Mouse (Mus musculus) right cerebral cortex, postnatal 10 days (tissue): ENCODE results near the gene Ppm1m.

Experiments used
- DNase-seq, 2 experiments: peaks; one replicate each; pipeline ENCODE4 v3.0.0; 2021; ENCODE audit warnings: low spot score in 2 of 2

The Ppm1m gene

DNA sequence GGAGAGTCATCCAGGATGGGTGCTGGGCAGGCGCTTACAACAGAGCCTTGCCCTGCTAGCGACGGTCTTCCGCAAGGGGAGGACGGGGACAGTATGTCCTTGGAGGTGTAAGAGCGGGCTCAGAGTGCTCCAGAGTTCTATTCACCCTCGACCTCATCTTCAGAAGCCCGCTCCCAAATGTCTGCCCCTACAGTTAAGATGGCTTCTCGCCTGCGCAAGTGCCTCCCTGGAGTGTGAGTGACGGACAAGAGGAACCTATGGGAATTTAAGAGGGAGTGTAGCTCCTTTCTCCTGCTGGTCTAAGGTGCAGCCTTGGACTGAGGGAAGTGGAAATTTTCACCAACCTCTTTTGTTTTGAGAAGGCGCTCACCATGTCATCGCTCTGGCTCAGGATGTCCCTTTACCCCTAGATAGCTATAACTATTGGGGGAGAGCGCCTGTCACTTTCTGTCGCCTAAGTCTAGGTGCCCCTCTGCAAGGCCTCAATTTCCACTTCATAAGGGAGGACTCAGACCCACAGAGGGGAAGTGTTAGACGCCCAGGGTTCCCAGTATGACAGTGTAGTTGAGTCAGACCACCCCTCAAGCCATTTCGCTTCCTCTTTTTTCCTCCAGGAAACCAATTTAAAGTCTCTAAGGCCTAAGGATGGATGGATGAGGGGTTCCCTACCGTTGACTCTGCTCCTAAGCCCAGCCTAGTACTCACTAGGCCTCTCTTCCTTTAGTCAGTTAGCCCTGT is at the start of gene Ppm1m:
Ppm1m (minus strand) TSS at position 212 of the 738 bp plus-strand sequence.
- no peak for DNase-seq

GRCm38 (mm10) chr9:106242813-106243488 is 43.4 kb upstream of the Ppm1m start:
- no peak for DNase-seq

GRCm38 (mm10) chr9:106241541-106242164 is 42.1 kb upstream of the Ppm1m start:
- no peak for DNase-seq

DNA sequence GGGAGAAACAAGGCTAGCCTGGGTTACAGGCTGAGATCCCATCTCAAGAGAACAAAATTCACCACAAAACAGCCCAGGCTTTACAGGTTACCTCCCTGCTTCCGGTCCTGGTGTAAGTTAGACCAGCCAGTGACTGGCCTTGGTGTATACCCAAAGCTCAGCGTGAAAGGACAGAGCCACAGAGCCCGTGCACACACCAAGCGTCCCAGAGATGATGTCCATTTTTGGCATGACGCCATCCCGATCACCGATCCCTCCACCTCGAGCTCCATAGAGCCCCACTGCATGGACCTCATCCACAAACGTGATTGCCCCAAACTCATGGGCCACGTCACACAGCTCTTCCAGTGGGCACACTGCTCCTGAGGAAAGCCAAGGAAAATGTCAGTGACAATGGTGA is 38.3 kb upstream of the Ppm1m start:
- no peak for DNase-seq

- DNase-seq, result no peak
Measured at GRCm38 (mm10) chr9:106237401-106237800, 37.9 kb upstream of the Ppm1m start.

GRCm38 (mm10) chr9:106236818-106237211 is 37.3 kb upstream of the Ppm1m start:
- DNase-seq, result no peak

DNA sequence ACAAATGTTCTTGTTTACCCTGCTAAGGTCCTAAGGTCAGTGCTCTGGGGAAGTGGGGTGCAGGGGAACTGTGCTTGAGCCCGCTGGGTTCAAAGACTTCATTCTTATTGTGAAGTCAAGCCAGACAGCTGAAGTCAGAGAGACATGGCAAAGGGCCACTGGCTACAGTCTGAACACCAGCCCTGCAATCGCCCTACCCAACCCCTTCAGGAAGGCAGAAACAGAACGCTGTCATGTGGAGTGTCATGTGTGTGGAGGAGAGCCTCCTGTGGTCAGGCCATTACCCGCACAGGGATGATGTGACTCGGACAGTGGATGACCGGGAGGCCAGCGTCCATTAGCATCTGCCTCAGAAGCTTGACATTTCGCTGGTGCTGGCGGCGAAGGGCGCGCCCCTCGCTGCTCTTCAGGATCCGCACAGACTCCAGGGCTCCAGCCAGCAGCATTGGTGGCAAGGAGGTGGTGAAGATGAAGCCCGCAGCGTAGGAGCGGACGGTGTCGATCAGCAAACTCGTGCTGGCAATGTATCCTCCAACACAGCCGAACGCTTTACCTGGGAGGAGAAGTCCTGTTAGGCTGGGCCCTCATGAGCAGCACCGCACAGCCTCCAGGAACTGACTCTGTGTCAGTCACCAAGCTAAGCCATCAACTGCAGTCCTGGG is 36.7 kb upstream of the Ppm1m start:
- no peak for DNase-seq

DNA sequence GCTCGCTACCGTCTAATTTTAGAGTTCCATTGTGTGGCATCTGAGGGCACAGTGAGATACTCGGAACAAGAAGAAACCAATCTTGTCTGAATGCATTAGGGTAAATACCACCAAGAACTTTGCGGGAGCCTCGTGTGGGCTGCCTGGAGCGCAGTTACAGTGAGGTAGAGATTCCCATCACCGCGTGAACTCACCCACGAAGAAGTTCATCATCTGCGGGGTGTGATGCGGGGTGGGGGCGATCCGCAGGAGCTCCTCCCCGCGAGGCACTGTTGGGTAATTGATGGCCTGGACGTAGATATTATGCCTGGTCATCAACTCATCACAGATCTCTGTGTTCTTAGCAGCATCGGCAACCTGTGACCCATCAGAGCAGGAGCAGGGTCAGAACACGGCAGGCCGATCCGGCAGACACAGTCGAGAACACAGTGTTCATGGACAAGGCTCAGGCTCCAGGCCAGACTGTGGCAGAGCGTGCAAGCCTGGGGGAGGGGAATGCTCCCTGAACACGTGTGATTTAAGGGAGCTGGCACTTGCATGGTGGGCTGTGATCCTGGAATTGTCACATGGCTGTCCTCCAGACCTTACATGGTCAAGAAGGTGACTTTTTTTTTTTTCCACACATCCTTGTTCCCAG is 35.8 kb upstream of the Ppm1m start:
- DNase-seq, result no peak

DNA sequence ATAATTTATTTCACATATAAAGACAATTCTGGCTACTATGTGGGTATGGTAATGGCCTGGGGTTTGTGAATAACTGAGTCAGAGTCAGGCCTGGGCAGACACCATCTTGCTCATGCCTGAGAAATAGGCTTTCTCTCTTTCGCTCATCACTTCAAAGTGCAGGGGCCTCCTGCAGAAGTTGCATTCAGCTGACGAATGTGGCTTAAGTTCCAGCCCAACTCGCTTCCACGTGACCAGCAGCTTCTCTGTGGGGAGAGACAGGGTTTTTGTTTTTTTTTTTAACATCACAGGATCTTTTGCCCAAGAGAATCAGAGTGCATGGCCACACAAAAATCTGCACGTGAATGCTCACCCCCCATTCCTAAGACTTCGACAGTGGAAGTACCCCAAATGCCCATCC is 34.4 kb upstream of the Ppm1m start:
- no peak for DNase-seq

- no peak for DNase-seq
Measured at GRCm38 (mm10) chr9:106232956-106233355, 33.4 kb upstream of the Ppm1m start.

DNA sequence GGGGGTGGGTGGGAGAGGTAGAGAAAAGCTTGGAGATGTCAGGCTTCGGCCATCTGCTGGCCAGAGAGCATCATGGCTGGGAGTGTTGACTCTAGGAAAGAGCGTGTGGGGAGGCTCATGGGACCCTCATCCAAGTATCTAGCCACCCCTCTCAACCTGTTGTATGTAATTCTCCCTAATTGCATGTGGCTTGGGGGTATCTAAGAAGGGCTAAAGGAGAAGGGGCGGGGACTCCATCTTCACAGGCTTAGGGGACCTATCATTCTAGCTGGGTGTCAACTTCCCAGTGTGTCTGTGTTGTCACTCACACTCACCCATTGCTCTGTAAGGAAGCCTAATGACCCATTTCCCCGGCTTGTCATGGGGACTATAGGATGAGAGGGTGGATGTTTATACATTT is 32.3 kb upstream of the Ppm1m start:
- no peak for DNase-seq

GRCm38 (mm10) chr9:106231220-106231619 is 31.7 kb upstream of the Ppm1m start:
- no peak for DNase-seq

DNA sequence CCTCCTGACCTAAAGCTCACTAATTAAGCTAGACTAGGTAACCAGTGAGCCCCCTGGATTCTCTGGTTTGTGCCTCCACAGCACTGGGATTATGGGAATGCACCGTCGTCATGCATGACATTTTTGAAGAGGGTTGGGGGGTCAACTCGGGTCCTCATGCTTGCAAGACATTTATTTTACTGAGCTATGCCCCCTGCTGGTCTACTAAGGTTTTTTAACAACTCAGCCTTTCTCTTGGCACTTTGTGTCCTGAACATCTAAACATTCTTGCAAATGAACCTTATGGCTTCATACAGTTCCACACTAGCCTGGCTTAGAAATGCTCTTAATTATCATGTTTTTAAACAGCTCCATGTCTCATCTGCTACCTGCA is 31.2 kb upstream of the Ppm1m start:
- DNase-seq, result no peak

DNA sequence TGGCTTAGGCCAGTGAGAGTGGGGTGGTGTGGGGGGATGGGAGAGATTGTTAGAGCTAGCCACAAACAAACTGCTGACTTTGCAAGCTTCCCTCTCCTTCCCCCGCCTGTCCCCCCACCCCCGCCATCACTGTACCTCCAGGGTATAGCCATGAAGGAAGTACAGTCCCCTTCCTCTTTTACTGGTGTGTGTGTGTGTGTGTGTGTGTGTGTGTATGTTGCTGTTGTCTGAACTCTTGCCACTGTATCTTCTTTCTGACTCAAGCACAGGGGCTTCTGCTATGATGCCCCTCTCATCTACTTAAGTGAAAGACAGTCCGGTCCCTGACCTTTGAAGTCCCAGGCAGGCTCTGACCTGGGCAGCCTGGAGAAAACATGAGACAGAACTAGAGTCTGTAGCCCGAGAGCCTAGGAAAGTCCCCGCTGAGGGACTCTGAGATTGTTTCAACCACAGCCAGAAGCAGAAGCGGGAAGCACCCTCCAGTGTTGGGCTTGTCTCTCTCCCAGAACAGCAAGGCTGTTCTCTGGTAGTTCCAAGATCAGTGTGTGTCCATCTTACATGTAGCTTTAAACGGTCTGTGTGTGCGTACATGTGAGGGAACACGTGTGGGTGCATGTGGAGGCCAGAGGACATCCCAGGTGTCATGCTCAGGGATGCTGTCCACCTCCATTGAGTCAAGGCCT is 30.6 kb upstream of the Ppm1m start:
- DNase-seq, result no peak

GRCm38 (mm10) chr9:106227790-106228429 is 28.4 kb upstream of the Ppm1m start:
- no peak for DNase-seq

GRCm38 (mm10) chr9:106226151-106226682 is 26.7 kb upstream of the Ppm1m start:
- peak; percentile 64 to 66 for DNase-seq

DNA sequence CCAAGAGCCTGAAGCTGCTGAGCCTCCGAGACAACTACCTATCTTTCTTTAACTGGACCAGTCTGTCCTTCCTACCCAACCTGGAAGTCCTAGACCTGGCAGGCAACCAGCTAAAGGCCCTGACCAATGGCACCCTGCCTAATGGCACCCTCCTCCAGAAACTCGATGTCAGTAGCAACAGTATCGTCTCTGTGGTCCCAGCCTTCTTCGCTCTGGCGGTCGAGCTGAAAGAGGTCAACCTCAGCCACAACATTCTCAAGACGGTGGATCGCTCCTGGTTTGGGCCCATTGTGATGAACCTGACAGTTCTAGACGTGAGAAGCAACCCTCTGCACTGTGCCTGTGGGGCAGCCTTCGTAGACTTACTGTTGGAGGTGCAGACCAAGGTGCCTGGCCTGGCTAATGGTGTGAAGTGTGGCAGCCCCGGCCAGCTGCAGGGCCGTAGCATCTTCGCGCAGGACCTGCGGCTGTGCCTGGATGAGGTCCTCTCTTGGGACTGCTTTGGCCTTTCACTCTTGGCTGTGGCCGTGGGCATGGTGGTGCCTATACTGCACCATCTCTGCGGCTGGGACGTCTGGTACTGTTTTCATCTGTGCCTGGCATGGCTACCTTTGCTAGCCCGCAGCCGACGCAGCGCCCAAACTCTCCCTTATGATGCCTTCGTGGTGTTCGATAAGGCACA is 26.1 kb upstream of the Ppm1m start:
- DNase-seq, result no peak

DNA sequence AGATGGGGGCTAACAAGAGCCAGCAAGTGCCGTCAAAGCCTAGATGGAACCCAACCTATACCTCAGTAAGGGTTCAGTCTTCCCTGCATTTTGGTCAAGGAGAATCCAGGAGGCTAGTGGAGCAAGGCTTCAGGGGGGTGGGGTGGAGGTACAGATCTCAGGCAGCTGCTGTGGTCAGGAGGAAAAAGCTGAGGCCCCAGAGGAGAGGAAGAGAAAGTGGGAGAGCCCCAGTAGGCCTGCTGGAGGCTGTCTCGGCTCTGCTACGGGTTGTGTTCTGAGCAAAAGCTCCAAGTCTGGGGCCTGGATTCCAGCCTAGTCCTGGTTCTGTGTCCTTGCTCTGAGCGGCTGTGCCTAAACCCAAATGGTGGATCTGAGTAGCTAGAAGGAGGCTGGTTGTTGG is 23.4 kb upstream of the Ppm1m start:
- DNase-seq, result no peak

GRCm38 (mm10) chr9:106222261-106222851 is 22.8 kb upstream of the Ppm1m start, which contains the start of gene Tlr9:
Gene Tlr9 (plus strand): TSS chr9:106222598.
- no peak for DNase-seq
